Mouse (Mus musculus): ENCODE measurements at regions not wholly inside any gene's neighbourhood (a gene's known extent, or its start where the extent isn't known, plus 50 kb on each side); places are given as distances from the start of the nearest gene placed in this dataset.

- TF ChIP-seq GATA1 (IDR thresholded peaks at IDR 0.05; ENCODE audit: borderline replicate concordance, low read length) (no peak), FLI1 (IDR thresholded peaks at IDR 0.05; ENCODE audit: low read length) (no peak)
These were observed 136.5 kb upstream of the Fam92a start for GRCm38 (mm10) chr4:12308332-12308731.

Data from megakaryocyte, embryonic 14.5 days (primary cell).